In the genomic region with DNA sequence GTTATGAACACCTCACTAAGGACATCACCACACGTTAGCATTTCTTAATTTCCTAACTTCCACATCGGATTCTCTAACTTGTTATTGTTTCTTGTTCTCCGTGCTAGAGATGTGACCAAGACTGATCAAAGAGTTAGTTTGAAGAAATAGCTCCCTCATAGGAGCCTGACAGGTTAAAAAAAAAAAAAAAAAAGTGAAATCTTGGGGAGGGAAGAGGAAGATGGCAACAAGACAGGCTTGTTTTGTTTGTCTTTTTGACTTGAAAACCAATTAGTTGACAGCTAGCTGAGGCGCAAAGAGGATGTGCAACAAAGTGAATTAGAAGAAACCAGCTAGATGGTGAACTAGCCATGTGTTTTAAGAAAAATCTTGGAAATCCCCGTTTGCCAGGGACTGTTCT, we compare ENCODE assay signal across 8 mouse cellular contexts. TPM values are rescaled to one million over a fixed set of nuclear protein-coding genes. Genes with fewer than 3 reads are reported as not detected.
DNase-seq lines count a peak whose midpoint lies in the region; ATAC-seq and TF ChIP-seq lines count a peak whose summit lies in the region.

No protein-coding gene starts in this region.

- no peaks in the 10 kb centered on the region for H3K36me3 ChIP-seq in heart, adult 2 months (ENCODE audit: control insufficient read depth, insufficient read depth, low read length)
- H3K36me3 ChIP-seq in forebrain, embryonic 13.5 days (ENCODE audit: poor library complexity, severe bottlenecking): no peaks in the 10 kb centered on the region
- H3K36me3 ChIP-seq in liver, embryonic 15.5 days (replicated peaks): peaks cover 5% of the 10 kb centered on the region; the same call in 1 of the 2 replicates

- no peak for TF ChIP-seq POLR2A in heart, adult 2 months (IDR thresholded peaks at IDR 0.05; ENCODE audit: insufficient read depth, low read depth, low read length)

- H3K9me3 ChIP-seq in forebrain, embryonic 13.5 days (replicated peaks): no peaks in the 10 kb centered on the region
- H3K9me3 ChIP-seq in liver, embryonic 15.5 days (replicated peaks): no peaks in the 10 kb centered on the region

- WGBS in heart, adult 2 months: 35% methylated on average over 5 of the region's 5 CpGs
- 28% methylated on average over 5 of the region's 5 CpGs for WGBS in forebrain, embryonic 13.5 days
- WGBS in liver, embryonic 15.5 days (ENCODE audit: insufficient replicate concordance): 17% methylated on average over 5 of the region's 5 CpGs

- peak; percentile 10 for ATAC-seq in CD4-positive, CD25-positive, alpha-beta regulatory T cell, adult 4 months
- no peak for ATAC-seq in forebrain, embryonic 13.5 days
- no peak for ATAC-seq in liver, embryonic 15.5 days (ENCODE audit: insufficient read depth)

- no peak for TF ChIP-seq EP300 in heart, adult 2 months (IDR thresholded peaks at IDR 0.05; ENCODE audit: insufficient read depth, low read depth, low read length)

- intact Hi-C loops in heart, adult 2 months (cut with DNase I): loop anchor here (1.0 kb wide), 1 partner anchor 48 kb away; the partner anchor contains the start of gene Rnf146
- intact Hi-C loops in heart, postnatal 10 days (cut with DNase I): loop anchor here (5.0 kb wide), 1 partner anchor 207 kb away; no protein-coding TSS in a partner anchor

- H3K79me2 ChIP-seq in heart, adult 2 months (replicated peaks; ENCODE audit: control insufficient read depth, insufficient read depth, low read length): no peaks in the 10 kb centered on the region

- peak overlapping the region; percentile 70 for H3K4me3 ChIP-seq in heart, adult 2 months
- H3K4me3 ChIP-seq in forebrain, embryonic 13.5 days: peak overlapping the region; percentile 71
- H3K4me3 ChIP-seq in liver, embryonic 15.5 days (replicated peaks): peak overlapping the region; percentile 89

- H3K27ac ChIP-seq in heart, adult 2 months: peak overlapping the region; percentile 96
- no peak overlapping the region for H3K27ac ChIP-seq in forebrain, embryonic 13.5 days
- peak overlapping the region; percentile 93; the same call in 1 of the 2 replicates for H3K27ac ChIP-seq in liver, embryonic 15.5 days (replicated peaks)

- H3K9ac ChIP-seq in heart, adult 2 months (ENCODE audit: low read depth, low read length): no peak overlapping the region; the same call in 1 of the 2 replicates
- peak overlapping the region; percentile 78; the same call in 1 of the 2 replicates for H3K9ac ChIP-seq in forebrain, embryonic 13.5 days
- H3K9ac ChIP-seq in liver, embryonic 15.5 days: peak overlapping the region; percentile 75; the same call in 1 of the 2 replicates

- H3K4me1 ChIP-seq in heart, adult 2 months (ENCODE audit: control insufficient read depth, insufficient read depth, low read length): peaks cover 1% of the 10 kb centered on the region
- peaks cover 14% of the 10 kb centered on the region for H3K4me1 ChIP-seq in forebrain, embryonic 13.5 days
- peaks cover 18% of the 10 kb centered on the region for H3K4me1 ChIP-seq in liver, embryonic 15.5 days (replicated peaks)

- DNase-seq in heart, adult 2 months: no peak
- DNase-seq in heart, postnatal 10 days: no peak
- no peak for DNase-seq in adrenal gland, adult 8-10 months
- no peak for DNase-seq in urinary bladder, adult 2 months (ENCODE audit: low spot score)
- DNase-seq in layer of hippocampus, postnatal 36 days: no peak

- H3K4me2 ChIP-seq in forebrain, embryonic 13.5 days: peak overlapping the region; percentile 68
- H3K4me2 ChIP-seq in liver, embryonic 15.5 days: peak overlapping the region; percentile 78

- no peak for TF ChIP-seq CTCF in heart, adult 2 months (IDR thresholded peaks at IDR 0.05)

- no peaks in the 10 kb centered on the region for H3K27me3 ChIP-seq in heart, adult 2 months (ENCODE audit: control insufficient read depth, insufficient read depth, low read length)
- no peaks in the 10 kb centered on the region for H3K27me3 ChIP-seq in forebrain, embryonic 13.5 days
- H3K27me3 ChIP-seq in liver, embryonic 15.5 days: no peaks in the 10 kb centered on the region

RNA-seq across cellular contexts. Expression of gene Echdc1, which starts 0.9 kb away (rescaled TPM):
- total RNA-seq in heart, adult 2 months (2021): 10 to 100 TPM; 36.2 to 40.2 TPM
- 9.7 and 16.6 TPM in 2 replicates for polyA plus RNA-seq in heart, adult 2 months (2012; rRNA removed)
- 10 to 100 TPM; 27.9 to 32.3 TPM for total RNA-seq in heart, postnatal 10 days (2021)
- 10 to 100 TPM; 13.4 to 24.7 TPM for polyA plus RNA-seq in CD4-positive, CD25-positive, alpha-beta regulatory T cell, adult 4 months (2017; shearing (Covaris generic))
- 21.2 and 24.3 TPM in 2 replicates for polyA plus RNA-seq in forebrain, embryonic 13.5 days (2015; fragmentation: Nextera tagmentation; extraction: Ambion mirVana)
- 17.6 and 20.1 TPM in 2 replicates for polyA plus RNA-seq in liver, embryonic 15.5 days (2015; fragmentation: Nextera tagmentation; extraction: Ambion mirVana)
- 100 to 1,000 TPM in 1 of 4 experiments, 10 to 100 TPM in 3; 49.7 to 116 (median 89.3) TPM for total RNA-seq in adrenal gland, adult 8-10 months (2022)
- polyA plus RNA-seq in urinary bladder, adult 2 months (2012; rRNA removed): 26.4 and 32.7 TPM in 2 replicates
- 10 to 100 TPM; 34.6 to 43.4 TPM for total RNA-seq in layer of hippocampus, postnatal 36 days (2021)

RNA-seq across cellular contexts. Expression of gene Rnf146, which starts 48.3 kb away (rescaled TPM):
- 10 to 100 TPM; 61.8 to 64.4 TPM for total RNA-seq in heart, adult 2 months (2021)
- polyA plus RNA-seq in heart, adult 2 months (2012; rRNA removed): 20.4 and 50.2 TPM in 2 replicates
- 10 to 100 TPM; 53.4 to 62.0 TPM for total RNA-seq in heart, postnatal 10 days (2021)
- 10 to 100 TPM; 68.6 to 76.4 TPM for polyA plus RNA-seq in CD4-positive, CD25-positive, alpha-beta regulatory T cell, adult 4 months (2017; shearing (Covaris generic))
- polyA plus RNA-seq in forebrain, embryonic 13.5 days (2015; fragmentation: Nextera tagmentation; extraction: Ambion mirVana): 80.5 and 86.1 TPM in 2 replicates
- 14.1 and 15.1 TPM in 2 replicates for polyA plus RNA-seq in liver, embryonic 15.5 days (2015; fragmentation: Nextera tagmentation; extraction: Ambion mirVana)
- 10 to 100 TPM; 48.6 to 55.0 (median 50.7) TPM for total RNA-seq in adrenal gland, adult 8-10 months (2022)
- 63.8 and 67.7 TPM in 2 replicates for polyA plus RNA-seq in urinary bladder, adult 2 months (2012; rRNA removed)
- total RNA-seq in layer of hippocampus, postnatal 36 days (2021): 100 to 1,000 TPM; 104 to 107 TPM
